ENCODE assay signal across 11 mouse cellular contexts in genomic region chr3:58056191-58057063, GRCm38 (mm10).
A peak's percentile ranks its signal among the peaks of the same experiment; 100 is the strongest.
DNase-seq lines count a peak whose midpoint lies in the region; ATAC-seq and TF ChIP-seq lines count a peak whose summit lies in the region.
"Had no signal": no experiment of that assay in that cellular context is flagged by ENCODE, and none has a peak within 500 bp of the region (broad histone marks: within the 10 kb centered on the region; RNA-seq: fewer than 3 reads in every experiment).

No protein-coding gene starts in this region.

- no peak for TF ChIP-seq CTCF in kidney, adult 2 months (conservative IDR thresholded peaks at IDR 0.05; ENCODE audit: insufficient read depth, insufficient read length, low read depth, low read length)

- no peak overlapping the region for H3K4me3 ChIP-seq in kidney, adult 2 months (ENCODE audit: insufficient read depth, low read depth, low read length)
- no peak overlapping the region for H3K4me3 ChIP-seq in neural tube, embryonic 15.5 days (replicated peaks)
- H3K4me3 ChIP-seq: forebrain, embryonic 15.5 days; midbrain, embryonic 13.5 days had no signal

- no peak overlapping the region for H3K9ac ChIP-seq in neural tube, embryonic 15.5 days (replicated peaks)
- H3K9ac ChIP-seq: forebrain, embryonic 15.5 days; midbrain, embryonic 13.5 days had no signal

- 0 out of 2 replicates have a peak, but pooled peaks cover 2% of the 10 kb centered on the region for H3K4me1 ChIP-seq in kidney, adult 2 months (ENCODE audit: control insufficient read depth, insufficient read depth, low read length)
- H3K4me1 ChIP-seq in neural tube, embryonic 15.5 days: 0 out of 2 replicates have a peak, but pooled peaks cover 3% of the 10 kb centered on the region
- H3K4me1 ChIP-seq: forebrain, embryonic 15.5 days; midbrain, embryonic 13.5 days had no signal

- no peaks in the 10 kb centered on the region for H3K27me3 ChIP-seq in kidney, adult 2 months (replicated peaks; ENCODE audit: control insufficient read depth, insufficient read depth, low read length)
- no peaks in the 10 kb centered on the region for H3K27me3 ChIP-seq in neural tube, embryonic 15.5 days (replicated peaks)
- H3K27me3 ChIP-seq: forebrain, embryonic 15.5 days; midbrain, embryonic 13.5 days had no signal

- ATAC-seq in neural tube, embryonic 15.5 days (ENCODE audit: low FRiP score): no peak
- ATAC-seq: forebrain, embryonic 15.5 days; hindbrain, embryonic 16.5 days; midbrain, embryonic 13.5 days had no signal

- H3K9me3 ChIP-seq in neural tube, embryonic 15.5 days (replicated peaks): no peaks in the 10 kb centered on the region
- H3K9me3 ChIP-seq: forebrain, embryonic 15.5 days; midbrain, embryonic 13.5 days had no signal

- peak; percentile 31 for DNase-seq in kidney, adult 2 months
- DNase-seq in kidney, postnatal 4 days: no peak
- DNase-seq in c-Kit-positive CD71-positive TER-119-negative erythroid progenitor cells, embryonic 14.5 days (ENCODE audit: low read depth): peak; percentile 73
- peak; percentile 35 for DNase-seq in large intestine, adult 2 months (ENCODE audit: low read depth, low spot score)
- DNase-seq in lung, postnatal 36 days: peak; percentile 44
- no peak for DNase-seq in natural killer cell, adult 2 months (ENCODE audit: low spot score in 2 of 2)
- no peak for DNase-seq in left cerebral cortex, adult 11 months (ENCODE audit: low spot score)

- WGBS in kidney, adult 2 months: 53% methylated on average over 10 of the region's 10 CpGs
- 29% methylated on average over 10 of the region's 10 CpGs for WGBS in large intestine, adult 2 months
- 81% methylated on average over 10 of the region's 10 CpGs for WGBS in neural tube, embryonic 15.5 days

- no peak overlapping the region for H3K27ac ChIP-seq in kidney, adult 2 months (ENCODE audit: insufficient read depth, low read depth, low read length)
- no peak overlapping the region for H3K27ac ChIP-seq in neural tube, embryonic 15.5 days (replicated peaks)
- H3K27ac ChIP-seq: forebrain, embryonic 15.5 days; midbrain, embryonic 13.5 days had no signal

- H3K36me3 ChIP-seq in kidney, adult 2 months (ENCODE audit: control insufficient read depth, insufficient read depth, low read length): no peaks in the 10 kb centered on the region
- H3K36me3 ChIP-seq in neural tube, embryonic 15.5 days: no peaks in the 10 kb centered on the region
- H3K36me3 ChIP-seq: forebrain, embryonic 15.5 days; midbrain, embryonic 13.5 days had no signal

- H3K4me2 ChIP-seq in neural tube, embryonic 15.5 days: no peak overlapping the region
- H3K4me2 ChIP-seq: forebrain, embryonic 15.5 days; midbrain, embryonic 13.5 days had no signal

- no peak for TF ChIP-seq POLR2A in kidney, adult 2 months (IDR thresholded peaks at IDR 0.05; ENCODE audit: low read depth, low read length)

Comparison
In these comparisons a context has a peak if more than half of its experiments do, and no peak if none do; other contexts are left out.
1. DNase-seq: peak in kidney, adult 2 months (single experiment), c-Kit-positive CD71-positive TER-119-negative erythroid progenitor cells, embryonic 14.5 days (single experiment), large intestine, adult 2 months (single experiment) and lung, postnatal 36 days (single experiment); none in kidney, postnatal 4 days (0 of 2), natural killer cell, adult 2 months (0 of 2) and left cerebral cortex, adult 11 months (single experiment).